Mouse (Mus musculus) frontal cortex, postnatal 10 days (tissue): ENCODE measurements at regions not wholly inside any gene's neighbourhood (a gene's known extent, or its start where the extent isn't known, plus 50 kb on each side); places are given as distances from the start of the nearest gene placed in this dataset.

Experiments
- DNase-seq, 2 experiments: peaks; one replicate each; pipeline ENCODE4 v3.0.0; 2022; ENCODE audit warnings: low spot score in 2 of 2, mixed read lengths in 1 of 2

DNA sequence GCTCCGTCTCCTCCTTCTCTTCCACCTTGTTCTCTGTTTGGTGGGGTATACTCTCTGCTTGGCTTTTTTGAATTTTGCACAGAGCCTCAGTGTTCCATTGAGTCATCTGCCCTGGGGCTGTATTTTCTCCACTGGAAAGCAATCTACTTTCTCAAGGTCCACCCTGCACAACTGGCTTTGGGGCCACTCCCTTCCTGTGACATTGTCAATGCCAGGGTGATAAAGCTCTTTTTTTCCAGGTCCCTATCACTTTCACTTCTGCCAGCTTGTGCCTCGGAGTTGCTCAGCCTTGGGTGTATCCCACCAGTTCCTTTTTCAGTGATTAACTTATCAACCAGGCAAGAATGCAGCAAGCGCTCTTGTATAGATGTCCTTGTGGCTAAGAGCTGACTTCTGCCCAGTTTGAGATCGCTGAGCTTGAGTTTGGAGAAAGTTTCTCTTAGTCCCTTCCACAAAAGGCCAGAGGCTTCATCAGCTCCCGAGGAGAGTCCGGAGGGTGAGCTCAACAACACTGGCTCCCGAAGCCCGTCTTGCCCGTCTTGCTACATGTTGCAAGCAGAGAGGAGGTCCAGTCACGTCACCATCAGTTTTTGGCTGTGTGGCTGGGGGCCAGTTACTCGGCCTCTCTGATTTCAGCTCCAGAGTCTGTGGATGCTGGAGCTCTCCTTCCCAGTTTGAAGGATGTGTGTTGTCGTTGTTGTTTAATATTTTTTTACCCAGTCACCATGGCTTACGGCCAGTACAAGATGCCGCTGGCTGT, 200.8 kb downstream of the Cyp26b1 start:
- DNase-seq = no peak

DNA sequence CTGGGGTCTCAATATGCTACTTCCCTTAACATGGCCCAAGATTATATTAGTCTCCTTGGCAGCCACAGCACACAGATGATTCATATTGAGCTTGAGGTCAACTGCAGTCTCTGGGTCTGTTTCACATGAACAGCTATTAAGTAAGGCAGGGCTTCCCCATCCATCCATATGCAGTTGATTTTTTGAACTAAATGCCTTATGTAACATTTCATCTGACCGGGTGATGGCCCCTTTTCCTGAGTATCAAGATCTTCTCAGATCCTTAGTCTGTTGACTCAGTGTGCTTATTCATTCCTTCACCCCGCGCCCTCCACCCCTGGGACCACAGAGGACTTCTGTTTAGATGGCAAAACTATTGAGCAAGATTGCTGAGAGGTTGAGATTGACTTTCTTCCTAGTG, 202.7 kb downstream of the Cyp26b1 start:
- no peak for DNase-seq

GRCm38 (mm10) chr6:84385696-84386095, 208.0 kb downstream of the Cyp26b1 start:
- no peak for DNase-seq

GRCm38 (mm10) chr6:84383718-84384117, 210.0 kb downstream of the Cyp26b1 start:
- DNase-seq = no peak

GRCm38 (mm10) chr6:84383141-84383540, 210.6 kb downstream of the Cyp26b1 start:
- no peak for DNase-seq

DNA sequence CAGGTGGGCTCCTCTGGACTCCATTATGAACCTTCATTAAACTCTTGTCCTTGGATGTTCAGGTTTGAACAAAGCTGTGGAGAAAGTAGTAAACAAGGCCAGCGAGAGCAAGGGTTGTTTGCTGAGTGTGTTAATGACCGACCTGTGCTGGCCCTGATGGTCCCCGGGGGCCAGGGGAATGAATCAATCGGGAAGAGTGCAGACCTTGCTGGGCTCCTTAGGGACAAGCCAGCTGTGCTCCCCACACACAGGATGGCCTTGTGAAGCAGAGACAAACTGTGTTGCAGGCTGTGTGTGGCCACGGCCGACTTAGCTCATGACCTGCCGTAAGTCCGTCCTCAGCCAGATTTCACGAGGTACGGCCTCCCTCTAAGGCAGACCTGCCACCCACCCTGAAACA, 212.1 kb downstream of the Cyp26b1 start:
- no peak for DNase-seq

GRCm38 (mm10) chr6:84376666-84377065, 217.0 kb downstream of the Cyp26b1 start:
- DNase-seq = no peak

DNA sequence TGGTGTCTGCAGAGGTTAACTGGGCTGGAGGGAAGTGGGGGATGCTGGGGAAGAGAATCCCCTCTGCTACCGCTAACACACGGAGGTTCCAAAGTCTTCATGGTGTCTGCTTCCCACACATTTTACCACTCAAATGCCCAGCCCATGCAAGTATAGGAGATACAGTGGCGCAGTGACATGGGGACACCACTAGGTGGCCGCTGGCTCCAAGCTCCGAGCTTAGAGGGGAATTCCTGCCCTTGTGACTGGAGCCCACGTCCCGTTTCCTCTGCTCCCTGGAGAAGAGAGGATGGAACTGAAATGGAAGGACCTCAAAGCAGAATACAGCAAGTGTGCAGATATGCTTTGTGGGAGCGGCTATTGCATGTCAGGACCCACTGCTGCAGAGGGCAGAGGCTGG, 218.2 kb downstream of the Cyp26b1 start:
- DNase-seq = peak in 1 of 2 experiments; percentile 22

- no peak for DNase-seq
These were observed 227.3 kb downstream of the Cyp26b1 start for GRCm38 (mm10) chr6:84366365-84366764.

GRCm38 (mm10) chr6:84365914-84366313, 227.8 kb downstream of the Cyp26b1 start:
- no peak for DNase-seq

DNA sequence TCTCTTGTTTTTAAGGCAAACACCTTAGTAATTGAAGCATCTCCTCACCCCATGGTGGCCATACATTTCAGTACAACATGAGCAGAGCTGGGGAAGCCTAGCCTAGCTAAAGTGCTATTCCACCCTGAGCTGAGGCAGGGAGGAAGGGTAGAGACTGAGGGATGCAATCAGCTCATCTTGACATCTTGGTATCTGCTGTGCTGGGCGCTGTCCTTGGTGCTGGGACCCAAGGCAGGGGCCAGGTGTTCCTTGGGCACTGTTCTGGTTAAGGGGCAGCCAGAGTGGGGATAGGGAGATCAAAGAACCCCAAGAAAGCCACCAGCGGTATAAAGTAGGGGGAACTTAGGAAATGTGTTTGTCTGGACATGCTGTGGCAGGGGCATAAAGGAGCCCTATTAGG, 228.7 kb downstream of the Cyp26b1 start:
- no peak for DNase-seq

DNA sequence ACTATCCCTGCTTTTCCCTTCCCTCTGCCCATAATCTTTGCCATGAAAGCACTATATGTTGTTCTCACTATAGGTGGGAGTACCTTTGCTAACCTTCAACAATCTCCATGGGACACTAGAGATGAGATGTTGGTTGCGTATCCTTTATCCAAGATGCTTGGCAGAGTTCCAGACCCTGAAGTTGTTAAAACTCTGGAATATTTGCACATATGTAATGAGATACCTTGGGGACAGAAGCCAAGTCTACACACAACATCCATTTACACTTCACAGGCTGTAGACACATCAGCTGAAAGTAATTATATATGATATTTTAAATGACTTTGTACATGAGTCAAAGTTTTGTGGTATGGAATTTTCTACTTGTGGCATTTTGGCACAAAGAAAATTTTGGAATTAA, 231.4 kb downstream of the Cyp26b1 start:
- no peak for DNase-seq

DNA sequence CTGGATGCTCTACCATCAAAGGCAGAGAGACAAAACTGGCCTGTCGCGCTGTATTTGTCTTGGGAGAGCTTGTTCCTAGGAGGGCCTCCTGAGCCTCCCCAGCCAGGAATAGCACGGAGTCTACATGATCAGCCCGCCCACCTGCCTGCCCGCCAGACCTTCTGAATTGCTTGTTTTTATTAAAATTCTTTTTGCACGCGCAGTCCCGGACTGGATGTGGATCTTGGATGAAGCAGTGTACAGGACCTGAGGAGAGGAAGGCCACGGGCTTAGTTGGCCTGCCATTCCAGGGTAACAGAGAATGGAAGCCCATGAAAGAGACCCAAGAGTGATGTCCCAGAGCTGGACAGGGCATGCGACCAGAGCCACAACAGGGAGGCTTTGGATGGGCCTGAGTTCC, 235.8 kb downstream of the Cyp26b1 start:
- no peak for DNase-seq

GRCm38 (mm10) chr6:84353425-84354220, 240.1 kb downstream of the Cyp26b1 start:
- DNase-seq = no peak

DNA sequence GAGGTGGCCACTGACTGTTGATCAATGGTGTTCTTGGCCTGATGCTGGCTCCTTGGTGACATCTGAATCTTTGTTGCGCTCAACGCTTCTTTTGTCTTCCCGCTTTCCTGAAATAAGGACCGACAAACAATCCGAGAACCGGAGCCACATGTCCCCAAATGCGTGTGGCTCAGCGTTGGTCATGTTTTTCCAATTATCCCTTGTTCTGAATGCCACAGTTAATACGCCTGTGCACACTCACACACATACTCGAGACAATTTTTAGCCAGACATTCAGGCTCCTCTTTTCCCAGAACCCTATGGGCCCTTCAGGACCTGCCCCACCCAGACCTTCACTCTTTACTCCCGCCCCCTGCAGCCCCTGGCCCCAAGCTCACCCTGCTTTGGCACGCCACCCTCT, 248.8 kb downstream of the Cyp26b1 start:
- no peak for DNase-seq

DNA sequence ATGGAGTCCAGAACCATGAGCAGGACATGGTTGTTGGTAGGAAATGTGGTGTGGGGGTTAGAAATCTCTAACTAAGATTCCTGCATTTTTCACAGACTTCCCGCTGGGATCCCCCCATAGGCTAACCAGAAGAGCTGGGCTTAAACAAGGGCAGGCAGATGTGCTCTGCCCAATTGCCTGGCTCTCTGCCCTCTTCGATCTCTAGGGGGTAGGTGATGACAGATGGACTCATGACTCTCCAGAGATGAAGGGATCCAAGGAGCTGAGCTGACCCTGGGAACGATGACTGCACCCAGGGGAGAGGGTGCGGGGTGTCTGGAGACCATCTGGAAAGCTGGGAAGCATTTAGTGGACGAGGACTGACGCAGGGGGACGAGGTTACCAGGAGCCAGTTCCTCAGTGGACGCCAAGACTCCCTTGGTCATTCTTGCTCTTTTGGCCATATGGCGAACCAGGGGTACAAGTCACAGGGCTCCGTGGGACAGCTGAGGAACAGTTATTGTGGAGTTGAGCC, 260.0 kb downstream of the Cyp26b1 start:
- no peak for DNase-seq

GRCm38 (mm10) chr6:84329106-84329505, 264.6 kb downstream of the Cyp26b1 start:
- no peak for DNase-seq

DNA sequence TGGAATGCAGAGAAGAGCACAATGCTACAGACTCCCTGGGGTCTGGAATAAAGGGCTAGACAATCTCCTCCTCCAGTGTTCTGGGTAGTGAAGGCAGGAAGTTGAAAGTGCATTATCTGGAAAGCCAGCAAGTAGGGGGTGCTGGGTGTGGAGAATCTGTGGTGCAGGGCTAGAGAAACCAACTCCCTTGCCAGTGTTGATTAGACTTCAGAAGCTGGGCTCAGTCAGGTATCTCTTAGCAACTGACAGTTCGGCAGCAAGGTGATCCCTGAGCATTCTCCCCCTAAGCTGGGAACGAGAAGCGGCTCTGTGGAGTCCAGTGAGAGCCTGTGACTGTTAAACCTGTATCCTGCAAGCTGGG, 265.7 kb downstream of the Cyp26b1 start:
- DNase-seq = no peak

DNA sequence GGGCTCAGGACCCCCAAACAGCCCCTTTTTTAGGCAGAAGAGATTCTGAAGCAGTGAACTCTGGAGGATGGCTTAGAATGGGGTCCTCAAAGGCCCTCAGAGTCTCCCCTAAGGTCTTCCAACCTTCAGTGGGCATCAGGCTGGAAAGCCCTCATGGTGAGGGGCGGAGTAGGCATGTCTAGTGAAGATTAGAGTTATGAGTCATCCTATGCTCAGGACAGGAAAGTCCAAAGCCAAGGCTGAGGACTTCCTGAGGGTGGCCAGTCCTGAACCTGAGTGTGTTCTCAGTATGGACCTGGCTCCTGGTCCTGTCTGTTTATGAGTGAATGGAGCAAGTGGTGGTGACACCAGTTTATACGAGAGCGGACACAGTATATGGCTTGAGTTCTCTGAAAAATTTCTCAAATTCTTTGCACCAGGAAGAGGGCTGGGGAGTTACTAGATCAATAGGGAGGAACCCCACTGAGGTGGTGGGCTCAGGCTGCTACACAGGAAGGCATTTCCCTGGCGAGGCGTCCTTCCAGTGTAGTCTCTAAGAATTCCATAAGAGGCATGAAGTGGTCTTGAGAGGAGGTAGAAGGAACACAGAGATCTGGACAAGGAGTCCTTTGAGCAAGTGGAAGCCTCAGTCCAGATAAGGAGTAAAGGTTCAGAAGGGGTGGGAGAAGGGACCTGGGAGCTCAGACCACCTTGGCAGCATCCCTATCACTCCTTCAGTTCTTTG, 266.2 kb downstream of the Cyp26b1 start:
- no peak for DNase-seq

- DNase-seq = no peak
These were observed 268.2 kb downstream of the Cyp26b1 start for GRCm38 (mm10) chr6:84325384-84326114.

DNA sequence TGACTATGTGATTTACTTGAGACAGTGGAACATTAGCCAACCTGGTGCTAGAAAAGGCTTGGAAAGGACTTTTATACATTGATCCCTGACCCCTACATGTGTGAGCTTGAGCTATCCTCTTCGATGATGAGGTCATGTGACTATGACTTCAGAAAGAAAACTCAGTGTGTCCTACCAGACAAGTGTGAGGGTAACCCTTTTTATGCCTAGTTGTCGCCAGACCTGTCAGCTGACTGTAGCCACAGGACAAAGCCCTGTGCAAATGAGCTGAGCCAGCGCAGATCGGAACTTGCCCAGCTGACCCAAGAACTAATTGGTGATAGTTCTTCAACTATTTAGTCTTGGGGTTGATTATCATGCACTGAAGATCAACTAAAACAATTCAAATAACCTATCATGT, 269.5 kb downstream of the Cyp26b1 start:
- DNase-seq = no peak

- DNase-seq = no peak
These were observed 271.2 kb downstream of the Cyp26b1 start for GRCm38 (mm10) chr6:84322528-84322927.
